Mouse (Mus musculus): ENCODE results near the gene Tmem201.

The Tmem201 gene

DNA sequence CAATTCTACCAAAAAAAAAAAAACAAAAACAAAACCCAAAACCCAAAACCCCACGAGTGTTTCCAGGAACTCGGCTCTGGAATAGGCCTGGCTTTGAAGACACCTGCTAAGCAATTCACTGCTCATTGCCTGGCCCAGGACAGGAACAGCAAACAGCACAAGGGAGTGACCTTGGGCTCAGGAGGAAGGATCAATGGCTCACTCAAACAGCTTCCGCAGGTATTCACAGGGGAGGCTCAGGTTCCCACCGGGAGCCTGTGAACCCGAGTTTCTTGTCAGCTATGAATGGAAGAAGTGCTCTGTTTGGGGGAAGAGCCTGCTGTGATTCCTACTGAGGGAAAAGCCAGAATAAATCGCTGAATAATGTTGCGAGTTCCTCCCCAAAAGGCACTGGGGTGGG, 54.0 kb downstream of the Tmem201 start:
- no peak for DNase-seq (ENCODE audit: low spot score in 2 of 2)

DNA sequence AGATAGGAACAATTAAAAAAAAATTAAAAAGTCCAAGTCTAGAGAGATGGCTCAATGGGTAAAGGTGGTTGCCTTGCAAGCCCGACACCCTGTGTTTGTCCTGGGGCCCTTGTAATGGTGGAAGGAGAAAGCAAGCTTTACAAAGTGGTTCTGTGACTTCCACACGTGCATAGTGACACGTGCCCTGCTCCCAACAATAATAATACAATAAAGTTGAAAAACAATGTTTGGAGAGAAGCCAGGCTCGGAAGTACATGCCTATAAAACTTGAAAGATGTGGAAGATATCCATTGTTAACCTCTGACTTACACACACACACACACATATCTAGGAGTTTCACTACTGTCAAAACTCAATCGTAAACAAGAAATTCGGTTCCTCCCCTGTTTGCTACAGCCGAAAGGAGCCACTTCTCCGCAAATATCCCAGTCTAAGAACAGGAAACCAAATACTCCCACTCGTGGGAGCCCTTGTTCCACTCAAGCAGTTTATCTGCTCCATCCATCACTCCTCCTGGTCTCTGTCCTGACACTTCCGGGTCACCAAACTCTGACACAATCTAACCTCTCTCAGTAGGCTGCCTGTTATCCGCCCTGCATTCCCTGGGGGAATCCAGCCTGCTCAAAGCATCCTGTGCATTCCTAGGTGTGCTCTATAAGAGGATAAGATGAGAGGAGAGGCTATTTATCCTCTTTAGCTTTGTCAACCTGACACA, 58.6 kb downstream of the Tmem201 start:
- no peak for DNase-seq (ENCODE audit: low spot score in 2 of 2)

DNA sequence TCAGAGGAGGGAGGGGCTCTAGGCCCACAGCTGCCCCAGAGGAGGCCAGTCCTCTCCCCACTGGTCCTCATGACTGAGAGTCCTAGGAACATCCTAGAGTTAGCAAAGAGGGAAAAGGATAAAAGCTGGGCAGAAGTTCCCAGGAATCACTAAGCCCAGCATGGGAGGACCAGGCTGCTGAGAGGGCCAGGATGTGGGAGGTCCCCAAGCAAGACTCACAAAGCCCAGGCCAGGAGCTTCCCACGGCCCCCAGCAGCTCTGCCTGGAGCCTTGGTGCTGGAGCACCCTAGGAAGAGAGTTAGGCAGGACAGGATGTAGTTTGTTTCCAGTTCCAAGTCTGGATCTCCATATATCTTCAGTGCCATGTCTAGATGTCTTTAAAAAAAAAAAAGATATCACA, 59.8 kb downstream of the Tmem201 start:
- DNase-seq (ENCODE audit: low spot score in 2 of 2): no peak

GRCm38 (mm10) chr4:149675378-149676261, 62.2 kb downstream of the Tmem201 start:
- peak; percentile 70 to 80 for DNase-seq (ENCODE audit: low spot score in 2 of 2)

GRCm38 (mm10) chr4:149674814-149675377, 62.9 kb downstream of the Tmem201 start:
- DNase-seq (ENCODE audit: low spot score in 2 of 2): no peak

DNA sequence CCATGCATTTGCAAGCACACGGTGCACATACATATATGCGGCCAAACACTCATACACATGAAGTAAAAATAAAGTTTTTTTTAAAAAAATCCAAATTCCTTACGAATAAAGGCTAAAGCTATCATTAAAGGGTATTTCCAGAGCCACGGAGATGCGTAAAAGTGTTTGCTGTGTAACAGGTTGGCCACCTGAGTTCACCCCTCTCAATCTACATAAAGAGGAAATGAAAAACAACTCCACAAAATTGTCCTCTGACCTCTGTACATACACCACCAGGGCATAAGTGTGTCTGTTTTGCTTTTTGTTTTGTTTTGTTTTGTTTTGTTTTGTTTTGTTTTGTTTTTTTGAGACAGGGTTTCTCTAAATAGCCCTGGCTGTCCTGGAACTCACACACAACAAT, 65.1 kb downstream of the Tmem201 start:
- DNase-seq (ENCODE audit: low spot score in 2 of 2): no peak

DNA sequence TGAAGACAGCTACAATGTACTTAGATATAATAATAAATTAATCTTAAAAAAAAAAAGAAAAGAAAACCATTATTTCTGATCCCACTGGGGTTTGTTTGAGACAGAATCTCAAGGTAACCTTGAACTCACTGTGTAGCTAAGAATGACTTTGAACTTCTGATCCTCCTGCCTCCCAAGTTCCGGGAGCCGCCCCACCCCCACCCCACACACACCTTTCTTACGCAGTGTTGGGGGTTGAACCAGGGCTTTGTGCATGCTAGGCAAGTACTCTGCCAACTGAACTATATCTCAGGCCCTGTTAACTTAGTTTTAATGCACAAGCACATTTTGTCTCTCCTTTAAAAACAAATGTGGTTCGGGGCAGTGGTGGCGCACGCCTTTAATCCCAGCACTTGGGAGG, 66.7 kb downstream of the Tmem201 start:
- DNase-seq (ENCODE audit: low spot score in 2 of 2): no peak

DNA sequence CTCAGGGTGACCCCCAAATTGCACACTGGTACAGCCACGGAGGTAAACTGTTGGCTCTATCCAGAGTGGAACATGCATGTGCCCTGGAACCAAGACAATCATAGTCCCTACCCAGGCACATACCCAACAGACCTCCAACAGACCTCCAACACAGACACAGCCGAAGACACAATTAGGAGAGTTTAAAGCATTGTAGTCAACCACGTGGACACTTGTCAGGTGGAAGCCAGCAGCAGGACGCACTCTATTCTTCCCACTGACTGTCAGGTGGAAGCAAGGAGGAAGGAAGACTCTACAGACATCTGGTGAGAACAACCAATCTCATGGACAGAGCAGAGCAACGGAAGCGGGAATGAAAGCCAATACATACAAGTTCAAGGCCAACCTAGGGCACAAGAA, 72.2 kb downstream of the Tmem201 start:
- no peak for DNase-seq (ENCODE audit: low spot score in 2 of 2)
